Mouse (Mus musculus) urinary bladder, adult 18-20 months (tissue): ENCODE measurements at regions not wholly inside any gene's neighbourhood (a gene's known extent, or its start where the extent isn't known, plus 50 kb on each side); places are given as distances from the start of the nearest gene placed in this dataset.
A peak's percentile ranks its signal among the peaks of the same experiment; 100 is the strongest.
"Not testable (repeated sequence)": the region's sequence is repeated elsewhere in the genome, so short reads cannot be mapped to it uniquely, and the experiment has no call there.

ENCODE experiments used
- DNase-seq, 2 experiments: peaks; one replicate each; pipeline ENCODE4 v3.0.0; 2022; ENCODE audit warnings: low spot score in 2 of 2, mixed read lengths in 2 of 2

DNA sequence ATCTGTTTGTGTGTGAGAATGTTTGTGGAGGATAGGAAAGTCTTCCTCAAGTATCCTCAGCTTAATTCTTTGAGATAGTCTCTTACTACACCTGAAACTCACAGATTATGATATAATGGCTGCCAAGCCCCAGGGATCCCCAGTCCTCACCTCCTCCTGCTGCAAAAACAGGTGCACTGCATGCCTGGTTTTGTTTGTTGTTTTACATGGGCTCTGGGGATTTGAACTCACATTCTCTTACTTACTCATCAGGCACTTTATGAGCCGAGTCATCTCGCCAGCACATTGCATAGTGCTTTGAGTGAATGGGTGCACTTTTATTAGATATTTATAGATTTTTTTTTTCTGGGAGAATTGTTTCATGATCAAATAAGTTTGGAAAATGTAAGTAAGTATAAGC lies 56.3 kb downstream of the Mterf1b start:
- DNase-seq, result no peak

DNA sequence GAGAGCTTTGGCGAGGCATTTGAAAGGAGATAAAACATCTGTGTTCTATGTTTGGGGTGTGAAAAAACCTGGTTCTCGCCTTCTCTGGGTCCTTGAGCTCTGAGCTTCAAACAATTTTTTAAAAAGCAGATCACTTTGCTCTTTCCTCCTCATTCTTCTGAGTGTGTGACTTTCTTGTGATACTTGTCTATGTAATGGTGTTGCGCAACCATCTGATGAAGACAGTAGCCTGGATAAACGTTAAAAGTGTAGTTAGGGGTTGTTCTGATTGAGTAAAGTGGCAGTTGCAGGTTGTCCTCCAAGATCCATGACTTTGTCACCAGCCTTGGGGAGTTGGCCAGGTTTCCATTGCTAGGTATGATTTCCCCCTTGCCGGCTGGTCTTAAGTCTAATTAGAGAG lies 62.1 kb downstream of the Mterf1b start:
- not testable (repeated sequence) for DNase-seq

DNA sequence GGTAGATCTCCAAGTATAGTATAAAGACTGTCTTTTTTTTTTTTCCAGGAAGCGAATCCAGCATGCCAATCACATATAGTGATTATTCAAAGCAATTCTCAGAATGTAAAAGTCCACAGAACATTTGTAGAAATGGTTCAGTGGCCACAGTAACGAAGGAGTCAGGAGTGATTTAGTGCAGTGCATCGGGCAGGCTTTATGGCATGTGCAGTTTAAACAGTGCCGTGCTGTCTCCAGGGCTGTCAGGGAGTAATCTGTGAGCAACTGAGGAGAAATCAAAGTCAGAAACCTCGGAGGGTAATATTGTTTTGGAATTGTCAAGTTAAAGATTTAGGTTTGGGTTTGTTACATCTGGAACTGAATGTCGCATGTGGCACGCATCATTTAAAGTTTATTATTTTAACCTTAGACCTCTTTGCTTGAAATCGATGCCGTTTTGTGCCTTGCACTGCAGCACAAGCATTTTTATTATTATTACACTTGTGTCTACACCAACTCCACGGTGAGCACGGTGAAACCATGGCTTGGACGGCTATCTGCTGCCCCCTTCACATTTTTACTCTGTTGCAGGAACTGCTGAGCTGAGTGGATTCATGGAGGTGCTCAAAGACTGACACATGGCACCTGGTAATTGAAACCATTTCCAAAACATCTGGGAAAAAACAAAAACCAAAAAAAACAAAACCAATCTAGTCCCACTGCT lies 65.0 kb downstream of the Mterf1b start:
- DNase-seq, result no peak

DNA sequence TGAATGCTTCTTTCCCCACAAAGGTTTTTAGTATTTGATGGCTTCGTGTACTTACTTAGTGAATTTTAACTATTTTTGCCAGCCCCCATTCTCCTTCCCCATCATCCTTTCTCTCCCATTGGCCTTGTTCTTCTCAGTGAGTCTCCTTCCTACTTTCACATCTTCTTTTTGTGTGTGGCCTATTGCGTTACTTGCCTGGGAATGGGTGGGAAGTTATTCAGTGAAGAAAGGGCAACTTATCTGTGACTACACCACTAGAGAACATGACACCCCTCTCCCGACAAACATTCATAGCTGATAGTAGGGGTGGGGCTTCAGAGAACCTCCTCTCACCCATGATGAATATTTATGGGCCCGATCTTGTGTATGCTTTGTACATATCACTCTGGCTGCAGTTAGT lies 67.1 kb downstream of the Mterf1b start:
- DNase-seq, result no peak

DNA sequence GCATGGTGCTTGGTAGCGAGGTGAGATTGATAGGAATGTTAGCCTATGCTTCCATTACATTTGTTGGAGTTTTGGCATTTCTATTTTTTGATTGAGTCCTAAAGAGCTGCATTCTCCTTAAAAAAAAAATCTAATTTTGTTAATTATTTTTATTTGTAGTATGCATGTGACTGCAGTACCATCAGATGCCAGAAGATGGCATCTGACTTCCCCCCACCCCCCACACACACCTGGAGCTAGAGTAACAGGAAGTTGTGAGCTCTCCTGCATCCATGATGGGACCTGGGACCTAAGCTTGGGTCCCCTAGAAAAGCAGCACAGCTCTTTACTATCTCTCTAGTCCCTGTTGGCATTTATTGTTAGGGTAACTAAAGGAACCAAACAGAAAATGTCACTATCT lies 70.5 kb downstream of the Mterf1b start:
- no peak for DNase-seq

DNA sequence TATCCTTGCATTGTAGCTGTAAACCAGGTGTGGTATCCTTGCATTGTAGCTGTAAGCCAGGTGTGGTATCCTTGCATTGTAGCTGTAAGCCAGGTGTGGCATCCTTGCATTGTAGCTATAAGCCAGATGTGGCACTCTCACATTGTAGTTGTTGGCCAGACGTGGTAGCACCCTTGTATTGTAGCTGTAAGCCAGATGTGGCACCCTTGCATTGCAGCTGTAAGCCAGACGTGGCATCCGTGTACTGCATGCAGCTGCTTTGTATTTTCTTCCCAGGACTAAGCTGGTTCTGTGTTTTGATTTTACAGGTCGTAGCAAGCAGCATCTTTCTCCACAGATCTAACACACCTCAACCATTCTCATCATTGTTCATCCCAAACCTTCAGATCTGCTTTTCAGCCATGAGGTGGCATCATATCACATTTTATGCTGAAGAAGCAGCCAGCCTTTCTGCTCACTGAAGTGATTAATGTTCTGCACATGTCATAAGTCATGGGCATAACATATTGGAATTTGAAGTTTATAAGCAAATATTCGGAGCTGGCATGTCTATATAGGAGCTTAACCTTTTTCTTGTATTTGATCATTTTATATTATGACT lies 71.5 kb downstream of the Mterf1b start:
- DNase-seq, result no peak

DNA sequence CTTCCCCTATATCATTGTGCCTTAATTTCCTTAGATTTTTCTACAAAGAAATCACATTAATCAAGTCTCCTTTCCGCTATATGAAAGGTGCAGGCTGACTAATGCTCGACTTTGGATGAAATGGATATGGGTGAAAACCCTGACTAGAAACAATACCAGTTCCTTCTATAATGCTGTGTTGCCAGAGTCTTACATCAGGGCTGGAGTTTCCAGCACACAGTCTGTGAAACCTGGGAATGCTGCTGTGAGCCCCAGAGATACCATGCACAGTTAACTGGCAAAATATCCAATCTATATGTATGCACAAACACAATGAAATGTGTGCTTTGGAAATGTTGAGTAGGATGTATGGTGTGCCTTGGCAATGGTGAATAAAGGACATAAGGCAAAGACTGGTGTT lies 75.5 kb downstream of the Mterf1b start:
- DNase-seq, result no peak

DNA sequence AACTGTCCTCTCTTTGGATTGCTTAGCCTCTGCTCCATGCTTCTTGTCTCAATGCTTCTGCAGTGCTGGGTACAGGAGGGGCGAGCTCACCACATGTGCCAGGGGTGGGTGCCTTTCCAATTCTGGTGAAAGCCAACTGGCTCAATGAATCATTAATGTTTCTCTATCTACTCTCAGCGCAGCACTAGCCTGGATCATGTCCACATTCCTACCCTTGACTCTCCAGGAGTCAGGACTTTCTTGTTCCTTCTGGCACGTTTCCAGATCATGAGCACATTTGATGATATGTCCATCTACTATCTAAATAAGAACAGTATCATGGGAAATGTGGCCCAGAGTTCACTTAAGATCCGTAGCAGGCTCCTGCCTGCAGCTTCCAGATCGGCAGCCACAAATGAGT lies 80.8 kb downstream of the Mterf1b start:
- no peak for DNase-seq

DNA sequence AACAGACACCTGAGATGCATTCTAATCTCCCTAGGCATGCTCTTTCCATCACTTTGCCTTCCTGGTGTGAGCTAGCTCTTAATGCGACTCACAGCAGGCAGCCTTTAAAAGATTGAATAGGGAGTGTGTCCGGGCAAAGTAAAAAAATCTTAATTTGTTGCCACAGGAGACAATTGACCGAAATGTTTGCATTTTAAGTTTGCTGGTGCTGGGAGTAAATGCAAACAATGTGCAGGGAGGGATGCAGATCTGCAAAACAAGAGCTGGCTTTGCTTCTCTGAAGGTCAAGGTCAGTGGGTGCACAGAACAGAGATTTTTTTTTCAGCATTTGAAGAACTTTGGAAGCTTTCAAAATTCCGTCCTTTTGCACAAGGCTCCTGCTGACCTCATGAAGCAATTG lies 111.4 kb downstream of the Mterf1b start:
- DNase-seq, result no peak

DNA sequence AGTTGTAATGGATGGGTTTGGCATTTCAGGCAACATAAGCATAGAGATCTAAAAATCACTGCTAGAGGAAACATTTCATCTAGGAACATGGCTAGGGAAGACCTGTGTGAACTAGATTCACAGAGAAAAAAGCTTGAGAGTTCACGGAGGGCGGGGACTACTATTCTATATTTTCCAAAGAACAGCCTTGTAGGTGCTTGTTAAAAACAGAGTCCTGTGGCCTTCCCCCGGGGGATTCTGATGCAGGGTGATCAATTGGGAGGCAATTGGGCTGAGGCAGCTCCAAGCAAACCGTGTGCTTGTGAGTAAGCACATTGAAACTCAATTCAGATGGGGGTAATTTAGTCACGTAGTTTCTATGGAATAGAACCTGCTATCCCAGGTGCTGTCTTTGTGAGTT lies 112.0 kb downstream of the Mterf1b start:
- DNase-seq, result no peak

DNA sequence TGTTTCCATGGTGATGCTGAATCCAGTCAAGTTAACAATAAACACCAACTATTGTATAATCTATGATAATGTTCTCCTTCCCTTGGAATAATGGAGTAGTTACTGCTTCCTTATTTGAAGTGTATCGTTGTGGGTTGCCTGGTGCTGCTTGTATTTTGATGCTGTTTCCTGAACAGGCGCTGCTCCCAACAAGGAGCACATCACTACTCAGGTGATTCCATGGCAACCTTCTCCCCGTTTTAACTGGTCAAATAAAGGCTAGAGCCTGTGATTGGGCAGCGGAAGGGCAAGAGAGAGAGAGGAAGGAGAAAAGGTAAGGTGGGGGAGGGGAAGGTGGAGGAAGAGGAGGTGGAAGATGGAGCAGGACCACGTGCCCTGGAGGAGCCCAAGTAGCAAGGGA lies 116.3 kb downstream of the Mterf1b start:
- no peak for DNase-seq

DNA sequence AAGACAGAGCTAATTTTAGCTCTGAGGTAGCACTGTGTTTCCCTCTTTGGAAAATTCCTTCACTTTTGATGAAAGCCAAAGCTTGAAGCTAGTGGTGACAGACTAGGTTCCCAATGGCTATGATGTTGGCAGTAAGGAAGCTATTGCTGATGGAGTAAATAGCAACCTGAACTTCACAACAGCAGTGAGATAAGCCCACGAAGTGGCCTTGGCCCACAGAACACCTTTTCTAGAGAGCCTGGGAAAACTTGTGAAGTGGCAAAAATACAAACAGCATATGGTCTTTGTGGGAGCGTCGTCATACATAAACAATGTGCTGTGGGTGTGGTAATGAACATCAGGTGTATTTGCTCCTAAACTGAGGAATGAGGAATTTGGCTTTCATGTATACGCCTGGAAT lies 119.0 kb downstream of the Mterf1b start:
- DNase-seq, result no peak

DNA sequence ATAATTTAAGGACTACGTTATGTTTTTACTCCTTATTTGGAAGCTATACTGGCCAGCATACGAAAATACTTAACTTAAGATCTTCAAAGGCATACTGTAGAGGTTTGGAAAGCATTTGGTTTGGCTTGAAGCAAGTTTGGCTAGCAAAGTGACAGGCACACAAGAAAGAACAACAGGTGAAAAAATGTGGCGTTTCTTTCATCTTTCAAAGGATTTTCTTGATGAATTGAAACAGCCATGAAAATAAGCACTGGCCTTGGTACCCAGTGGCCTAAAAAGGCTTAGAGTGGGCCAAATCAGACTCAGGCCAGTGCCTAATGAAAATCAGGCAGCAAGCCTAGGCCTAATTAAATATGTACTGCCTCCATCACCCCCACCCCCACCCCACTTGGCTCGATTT lies 119.4 kb downstream of the Mterf1b start:
- no peak for DNase-seq

DNA sequence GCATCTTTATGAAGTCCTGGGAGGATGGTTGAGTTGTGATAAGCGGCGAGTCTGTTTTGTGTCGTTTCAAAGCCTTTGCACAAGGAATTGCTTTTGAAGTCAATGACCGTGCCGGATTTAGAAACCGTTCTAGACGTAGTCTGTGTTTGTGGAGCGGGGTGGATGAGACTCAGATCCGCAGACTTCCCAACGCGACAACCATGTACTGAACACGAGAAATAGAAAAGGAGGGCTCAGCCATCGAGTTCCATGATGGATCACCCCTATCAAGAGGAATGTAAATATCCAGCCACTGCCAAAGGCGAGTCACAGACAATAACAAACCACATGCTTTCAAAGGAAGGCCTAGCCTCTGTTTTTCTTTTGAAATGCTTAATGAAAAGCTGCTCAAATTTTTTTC lies 120.5 kb downstream of the Mterf1b start:
- peak in 1 of 2 experiments; percentile 23 for DNase-seq

DNA sequence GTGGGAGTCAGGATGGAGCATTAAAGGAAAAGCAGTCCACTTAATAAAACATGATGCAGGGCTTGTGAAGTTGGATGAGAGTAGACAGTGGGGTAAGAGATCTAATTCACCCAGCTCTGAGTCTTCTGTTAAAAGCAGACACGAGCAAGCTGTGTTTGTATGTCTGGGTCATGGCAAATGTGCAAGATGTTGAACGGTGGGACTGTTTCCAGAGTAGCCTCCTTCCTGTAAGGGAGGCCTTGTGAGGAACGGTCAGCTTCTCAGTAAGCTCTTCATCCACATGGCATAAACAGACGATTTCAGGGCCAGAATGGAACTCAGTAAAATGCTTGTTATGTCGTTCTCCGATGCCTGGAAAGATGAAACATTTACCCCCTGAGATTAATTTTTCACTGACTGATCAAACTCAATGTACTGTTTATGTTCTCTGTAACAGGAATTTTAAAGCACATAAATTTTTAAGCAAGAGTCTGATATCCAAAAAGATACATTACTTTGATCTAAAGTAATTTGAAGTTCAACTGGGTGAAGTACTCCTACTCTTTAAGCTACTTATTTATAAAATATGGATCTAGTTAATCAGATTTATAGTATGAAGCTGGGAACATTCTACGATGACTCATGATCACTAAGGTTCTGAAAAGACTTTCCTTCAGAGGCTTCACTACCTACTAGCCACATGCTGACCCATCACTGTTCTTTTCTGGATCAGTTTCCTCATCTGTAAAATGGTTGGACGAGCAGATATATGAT lies 130.6 kb downstream of the Mterf1b start:
- peak in 1 of 2 experiments; percentile 76 for DNase-seq

DNA sequence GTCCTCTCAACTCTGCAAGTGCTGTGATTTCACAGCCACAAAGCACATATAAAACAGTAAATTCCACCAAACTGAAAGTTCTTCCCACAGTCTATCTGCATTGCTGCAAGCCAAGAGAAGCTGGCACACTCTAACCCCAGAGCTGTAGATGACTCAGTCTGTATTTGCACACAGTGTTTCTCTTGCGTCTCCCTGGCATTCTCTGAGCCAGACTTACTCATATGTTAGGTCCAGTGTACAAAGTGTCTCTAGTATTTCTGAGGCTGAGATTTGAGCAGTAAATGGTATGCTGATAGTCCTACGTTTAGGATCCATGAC lies 131.2 kb downstream of the Mterf1b start:
- DNase-seq, result peak in 1 of 2 experiments; percentile 38

DNA sequence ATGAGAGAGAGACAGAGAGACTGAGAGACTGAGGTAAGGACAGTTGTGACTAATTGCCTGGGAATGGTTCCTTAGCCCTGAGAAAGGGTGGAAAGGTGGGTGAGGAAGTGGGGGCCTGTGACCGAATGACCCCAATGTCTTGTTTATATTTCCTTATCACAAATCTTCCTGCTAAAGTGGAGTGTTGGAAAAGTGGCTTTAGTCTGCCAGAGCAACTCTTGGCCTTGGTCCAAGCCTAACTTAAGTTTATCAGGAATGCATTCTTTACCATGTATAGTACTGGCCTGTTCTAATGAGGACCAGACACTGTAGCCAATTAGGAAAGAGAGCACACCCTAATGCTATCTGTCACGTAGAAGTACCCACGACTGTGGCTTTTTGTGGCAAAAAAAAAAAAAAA lies 133.6 kb downstream of the Mterf1b start:
- no peak for DNase-seq

DNA sequence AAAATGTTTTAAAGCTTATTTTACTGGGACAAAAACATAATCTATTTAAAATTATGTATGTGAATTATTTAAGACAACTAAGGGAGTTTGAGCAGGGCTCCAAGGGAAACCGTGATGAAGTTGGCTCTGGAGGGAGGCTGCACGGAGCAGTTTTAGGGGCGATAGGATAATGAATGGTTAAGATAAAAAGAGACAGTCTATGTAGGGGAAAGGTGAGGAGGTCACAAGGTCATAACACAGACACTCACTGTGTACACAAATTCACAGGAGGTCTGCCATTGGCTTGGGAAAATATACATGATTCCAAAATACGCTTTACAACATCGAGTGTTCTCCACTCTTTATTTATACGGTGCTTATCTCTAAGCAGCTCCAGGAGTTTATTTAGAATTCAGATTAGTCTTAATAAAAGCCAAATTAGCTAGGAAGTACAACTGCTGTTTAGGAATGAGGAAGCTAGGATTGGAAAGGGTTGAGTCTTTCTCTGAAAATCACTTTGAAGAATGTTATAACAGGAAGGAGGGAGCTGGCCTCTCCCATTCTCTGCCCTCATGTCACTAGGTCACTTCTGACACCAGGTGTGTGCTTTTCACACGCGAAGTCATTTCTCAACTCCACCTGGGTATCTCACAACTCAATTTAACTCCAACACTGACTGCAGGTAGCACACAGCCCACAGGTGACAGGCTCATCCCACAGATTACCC lies 134.3 kb downstream of the Mterf1b start:
- no peak for DNase-seq

DNA sequence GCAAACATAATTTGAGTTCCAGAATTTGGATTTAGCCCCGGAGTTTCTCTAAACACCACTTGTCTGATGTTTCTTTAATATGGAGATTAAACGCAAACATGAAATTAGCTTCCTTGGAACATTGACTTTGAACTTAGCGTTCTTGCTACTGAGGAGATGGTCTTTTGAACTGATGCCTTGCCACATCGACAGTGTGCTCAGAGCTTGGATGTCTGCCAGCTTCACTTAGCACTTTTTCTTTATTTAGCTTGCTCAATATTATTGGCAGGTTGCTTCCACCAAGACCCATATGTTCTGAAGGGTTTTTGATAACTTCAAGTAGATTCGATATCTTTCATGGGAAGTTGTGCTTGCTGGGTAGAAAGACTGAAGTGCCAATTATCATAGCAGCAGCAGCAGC lies 143.5 kb downstream of the Mterf1b start:
- DNase-seq, result no peak

DNA sequence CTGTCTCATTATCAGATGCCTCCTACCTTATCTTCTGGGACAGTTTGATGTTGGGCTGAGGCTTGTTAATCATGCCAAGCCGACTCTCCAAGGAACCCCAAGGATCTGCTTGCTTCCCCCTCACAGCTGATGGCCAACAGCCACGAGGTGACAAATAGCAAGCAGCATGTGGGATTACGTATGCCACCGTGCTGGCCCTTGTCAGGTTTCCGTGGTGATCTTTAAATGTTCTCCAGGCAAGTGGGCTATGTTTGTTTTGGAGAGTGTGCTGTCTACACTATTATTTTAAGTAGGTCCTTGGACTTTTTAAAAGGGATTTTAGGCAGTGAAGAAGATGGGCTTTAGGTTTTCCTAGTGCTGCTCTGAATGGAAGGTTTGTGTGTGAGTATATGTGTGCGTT lies 149.8 kb downstream of the Mterf1b start:
- no peak for DNase-seq

DNA sequence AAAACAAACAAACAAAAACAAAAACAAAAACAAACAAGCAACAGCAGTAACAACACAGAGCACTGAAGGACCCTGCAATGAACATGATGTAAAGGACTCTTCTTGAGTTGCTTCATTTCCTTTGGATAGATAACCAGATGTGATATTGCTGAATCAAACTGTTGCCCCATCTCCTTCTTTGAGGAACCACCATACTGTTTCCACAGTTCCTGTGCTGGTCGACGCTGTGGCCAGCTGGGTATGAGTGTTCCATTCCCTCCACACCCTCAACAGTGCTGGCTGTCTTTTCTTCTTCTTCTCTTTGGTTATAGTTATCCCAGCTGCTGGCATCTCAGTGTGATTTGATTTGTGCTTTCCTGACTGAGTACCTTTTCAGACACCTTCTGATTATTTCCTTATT lies 152.3 kb downstream of the Mterf1b start:
- DNase-seq, result no peak

DNA sequence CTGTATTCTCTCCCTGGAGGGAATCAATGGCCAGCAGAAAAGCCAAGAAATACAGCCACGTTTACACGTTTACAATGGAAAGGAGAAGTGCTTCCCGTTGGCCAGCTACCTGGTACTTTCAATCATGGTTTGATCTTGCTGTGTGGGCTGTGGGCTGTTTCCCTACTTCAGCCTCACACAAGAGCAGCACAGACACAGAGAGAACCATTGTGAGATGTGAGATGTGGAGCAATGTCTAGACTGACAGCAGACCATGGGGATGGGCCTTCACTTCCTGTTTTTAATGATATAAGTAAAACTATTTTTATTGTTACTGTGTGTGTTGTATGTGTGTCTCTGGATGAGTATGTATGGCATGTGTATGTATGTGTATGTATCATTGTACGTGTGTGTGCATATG lies 156.2 kb downstream of the Mterf1b start:
- no peak for DNase-seq

DNA sequence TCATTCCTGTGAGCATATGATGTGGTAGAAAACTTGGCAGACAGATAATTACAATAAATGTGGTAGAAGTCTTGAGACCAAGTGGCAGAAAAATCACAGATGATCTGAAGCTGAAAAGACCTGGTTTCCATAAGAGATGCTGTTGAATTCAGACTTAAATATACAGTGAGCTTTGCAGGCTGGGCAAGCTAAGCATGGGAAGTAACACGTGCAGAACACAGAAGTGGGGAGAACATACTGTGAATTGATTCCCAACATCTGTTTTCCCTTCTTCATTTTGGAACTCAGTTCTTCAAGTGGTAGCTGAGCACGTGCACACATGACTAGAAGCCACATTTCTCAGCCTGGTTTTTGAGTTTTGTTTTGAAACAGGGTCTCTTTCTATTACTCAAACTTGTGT lies 157.8 kb downstream of the Mterf1b start:
- DNase-seq, result no peak
